Mouse (Mus musculus) T-cell, adult 66 days (primary cell): ENCODE data around the gene Pym1. TPM values are rescaled to one million over a fixed set of nuclear protein-coding genes. Genes with fewer than 3 reads are reported as not detected.

Experiments
- total RNA-seq, 2 experiments: library from RNA; stranded (reverse); gene quantifications; 3 replicates in 1 of 2; 4 replicates in 1 of 2; pipeline ENCODE4 v1.2.4; 2023

Pym1 gene
- total RNA-seq: 10 to 100 TPM; 71.3 to 84.9 TPM

GRCm38 (mm10) chr10:128747646-128748251 lies at the start of gene Pym1:
Gene Pym1, plus strand, starts transcription at chr10:128747889.

GRCm38 (mm10) chr10:128703895-128704294 lies 43.8 kb upstream of the Pym1 start, which contains the start of gene Pmel:
Gene Pmel, plus strand, starts transcription at chr10:128704195.

GRCm38 (mm10) chr10:128704491-128705316 lies 43.0 kb upstream of the Pym1 start, which contains the start of gene Cdk2:
Gene Cdk2, minus strand, starts transcription at chr10:128705031.

GRCm38 (mm10) chr10:128744680-128745601 lies 2.7 kb upstream of the Pym1 start, which contains the start of gene Dgka:
Gene Dgka, minus strand, starts transcription at chr10:128744855.

GRCm38 (mm10) chr10:128790398-128791124 lies 42.9 kb downstream of the Pym1 start, which contains the start of gene Mmp19:
Gene Mmp19, plus strand, starts transcription at chr10:128790910.

GRCm38 (mm10) chr10:128803771-128804270 lies 56.1 kb downstream of the Pym1 start, which contains the start of gene Dnajc14:
Gene Dnajc14, plus strand, starts transcription at chr10:128804062.

GRCm38 (mm10) chr10:128804271-128805091 lies 56.8 kb downstream of the Pym1 start, which contains the start of gene Tmem198b:
Gene Tmem198b, minus strand, starts transcription at chr10:128804370.

Other genes starting within 250 kb of the Pym1 start
- under 1 TPM in 1 of 2 experiments, not detected in 1; 0.55 TPM for gene Myl6b, start 249.2 kb upstream of the Pym1 start, total RNA-seq
- gene Esyt1, start 222.0 kb upstream of the Pym1 start, total RNA-seq: 100 to 1,000 TPM; 294 to 296 TPM
- 10 to 100 TPM; 30.2 to 32.5 TPM for gene Zc3h10, start 200.1 kb upstream of the Pym1 start, total RNA-seq
- 1,000 to 10,000 TPM; 4,550 to 4,559 TPM for gene Rpl41, start 198.6 kb upstream of the Pym1 start, total RNA-seq
- 10 to 100 TPM; 77.4 to 82.8 TPM for gene Pa2g4, start 181.9 kb upstream of the Pym1 start, total RNA-seq
- 1 to 10 TPM in 1 of 2 experiments, under 1 TPM in 1; 0.89 to 1.2 TPM for gene Erbb3, start 158.2 kb upstream of the Pym1 start, total RNA-seq
- 1,000 to 10,000 TPM; 1,408 to 1,573 TPM for gene Rps26, start 121.1 kb upstream of the Pym1 start, total RNA-seq
- gene Ikzf4, start 101.9 kb upstream of the Pym1 start, total RNA-seq: 10 to 100 TPM in 1 of 2 experiments, 1 to 10 TPM in 1; 9.4 to 11.5 TPM
- gene Suox, start 73.8 kb upstream of the Pym1 start, total RNA-seq: 10 to 100 TPM; 10.5 to 14.2 TPM
- 10 to 100 TPM; 40.9 to 46.5 TPM for gene Rab5b, start 51.6 kb upstream of the Pym1 start, total RNA-seq
- under 1 TPM in 1 of 2 experiments, not detected in 1; 0.58 TPM for gene Pmel, start 43.7 kb upstream of the Pym1 start, total RNA-seq
- gene Cdk2, start 42.9 kb upstream of the Pym1 start, total RNA-seq: 10 to 100 TPM; 31.2 to 34.3 TPM
- gene Dgka, start 3.0 kb upstream of the Pym1 start, total RNA-seq: 100 to 1,000 TPM; 809 to 875 TPM
- gene Mmp19, start 43.0 kb downstream of the Pym1 start, total RNA-seq: under 1 TPM in 1 of 2 experiments, not detected in 1; 0.98 TPM
- gene Dnajc14, start 56.2 kb downstream of the Pym1 start, total RNA-seq: 10 to 100 TPM; 66.0 to 66.8 TPM
- gene Tmem198b, start 56.5 kb downstream of the Pym1 start, total RNA-seq: 1 to 10 TPM; 7.9 to 9.1 TPM
- 10 to 100 TPM; 53.9 to 57.4 TPM for gene Sarnp, start 69.4 kb downstream of the Pym1 start, total RNA-seq
- 10 to 100 TPM; 15.6 to 25.4 TPM for gene Ormdl2, start 73.8 kb downstream of the Pym1 start, total RNA-seq
- gene Gdf11, start 143.8 kb downstream of the Pym1 start, total RNA-seq: 10 to 100 TPM; 10.6 to 12.7 TPM
- 1 to 10 TPM; 1.7 to 2.0 TPM for gene Cd63, start 153.1 kb downstream of the Pym1 start, total RNA-seq
- gene Rdh5, start 175.0 kb downstream of the Pym1 start, total RNA-seq: 1 to 10 TPM; 5.9 to 8.7 TPM
- gene Bloc1s1, start 176.1 kb downstream of the Pym1 start, total RNA-seq: 10 to 100 TPM; 76.0 to 97.4 TPM
- gene Itga7, start 185.9 kb downstream of the Pym1 start, total RNA-seq: 1 to 10 TPM; 5.7 to 6.4 TPM
- gene Mettl7b, start 213.1 kb downstream of the Pym1 start, total RNA-seq: not detected
- gene Olfr9, start 241.5 kb downstream of the Pym1 start, total RNA-seq: 1 to 10 TPM; 1.5 to 2.4 TPM